Mouse (Mus musculus): ENCODE measurements at regions not wholly inside any gene's neighbourhood (a gene's known extent, or its start where the extent isn't known, plus 50 kb on each side); places are given as distances from the start of the nearest gene placed in this dataset.

DNA sequence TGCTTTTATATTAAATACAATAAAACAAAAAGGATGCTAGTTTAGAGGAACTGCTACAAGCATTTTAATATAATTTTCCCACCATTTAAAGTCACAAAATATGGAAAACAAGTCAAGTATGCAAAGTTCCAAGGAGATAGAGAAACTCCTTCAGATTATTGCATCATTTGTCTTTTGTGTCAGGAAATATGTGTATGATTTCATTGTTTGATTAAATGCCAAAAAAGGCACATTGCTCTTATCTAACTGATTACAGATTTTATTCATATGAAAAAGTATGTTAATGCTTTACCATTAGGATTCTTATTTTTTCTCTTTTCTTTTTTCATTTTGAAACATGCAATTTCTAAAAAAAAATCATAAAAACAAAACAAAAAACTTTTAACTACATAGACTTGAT is 342.2 kb upstream of the Zeb2 start:
- no peak for ATAC-seq

DNA sequence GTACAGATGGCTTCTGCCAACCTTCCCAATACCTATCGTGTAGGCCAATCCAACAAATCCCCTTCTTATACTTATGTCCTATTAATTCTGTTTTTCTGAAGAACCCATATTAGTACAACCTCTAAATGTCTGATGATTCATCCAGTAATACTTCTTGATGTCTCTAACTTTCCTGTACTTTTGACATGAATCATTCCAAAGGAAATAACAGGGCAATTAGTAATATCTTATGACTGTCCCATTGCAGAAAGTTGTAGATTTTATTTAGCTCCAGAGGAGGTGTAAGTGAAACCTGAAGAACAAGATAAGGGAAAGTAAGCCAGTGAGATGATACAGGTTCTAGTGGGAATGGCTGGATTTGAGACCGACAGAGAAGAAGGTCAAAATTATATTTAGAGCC is 337.6 kb upstream of the Zeb2 start:
- ATAC-seq: no peak

DNA sequence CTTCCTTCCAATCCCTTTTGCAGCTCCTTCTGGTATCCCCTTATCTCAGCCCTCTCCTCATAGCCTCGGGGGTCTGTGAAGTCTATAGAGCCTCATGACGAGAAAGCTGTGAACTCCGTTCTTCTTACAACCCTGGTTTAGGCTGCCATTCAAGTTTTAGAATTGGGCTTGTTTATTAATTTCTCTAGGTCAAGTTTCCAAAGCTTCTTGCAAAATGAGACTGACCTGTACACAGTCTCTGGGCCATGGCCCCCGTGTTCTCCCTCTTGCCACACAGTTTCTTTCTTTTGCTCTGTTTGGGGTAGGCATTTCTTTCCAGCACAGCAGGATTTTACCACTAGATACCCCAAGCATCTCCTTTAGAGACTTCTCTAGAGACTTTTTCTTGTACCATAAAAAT is 322.0 kb upstream of the Zeb2 start:
- no peak for ATAC-seq

DNA sequence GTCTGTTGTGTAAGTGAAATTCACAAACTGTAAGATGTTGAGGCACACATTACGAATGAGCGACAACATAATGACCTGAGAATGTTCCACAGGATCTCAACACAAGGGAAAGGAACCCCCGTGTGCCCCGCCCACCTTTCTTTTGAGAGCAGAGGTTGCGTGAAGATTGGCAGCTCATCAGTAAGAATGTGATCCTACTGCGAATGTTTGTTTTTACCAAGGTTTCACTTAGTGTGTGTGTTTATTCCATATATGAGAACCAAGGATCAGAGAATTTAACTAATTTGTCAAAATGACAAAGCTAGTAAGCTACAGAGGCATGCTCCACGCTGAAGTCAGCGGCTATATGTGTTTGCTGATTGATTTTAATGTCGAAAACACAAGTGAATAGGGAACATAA is 321.5 kb upstream of the Zeb2 start:
- ATAC-seq: no peak

DNA sequence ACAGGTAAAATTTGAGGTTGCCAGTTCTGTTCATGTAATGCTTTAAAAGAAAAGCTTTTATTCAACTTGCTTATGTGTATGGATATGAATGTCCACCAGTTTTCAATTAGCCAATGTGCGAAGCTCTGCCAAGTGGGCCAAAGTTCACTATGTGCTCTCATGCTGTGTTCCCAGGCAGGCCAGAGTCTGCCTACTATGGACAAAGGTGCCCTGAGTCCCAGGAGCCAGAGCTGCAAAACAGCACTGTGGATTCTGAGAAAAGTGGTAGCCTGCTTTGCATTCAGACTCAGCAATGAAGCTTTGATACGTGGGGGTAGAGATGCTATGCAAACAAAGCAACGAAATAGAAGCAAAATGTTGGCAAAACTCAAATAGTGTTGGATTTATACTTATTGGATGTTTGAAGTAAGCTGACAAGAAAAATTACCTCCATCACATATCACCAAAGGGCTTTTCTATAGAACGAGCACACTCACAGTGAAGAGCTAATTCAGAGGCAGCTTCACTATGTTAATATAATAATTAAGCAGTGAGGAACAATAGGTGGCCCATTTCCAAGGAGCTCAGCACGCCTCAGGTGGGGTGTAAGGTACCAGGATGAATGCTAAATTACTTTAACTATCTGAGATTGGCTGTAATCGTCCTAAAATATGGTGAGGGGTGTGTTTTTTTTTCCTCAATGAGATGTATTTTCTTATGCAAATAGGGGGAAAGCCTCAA is 318.2 kb upstream of the Zeb2 start:
- no peak for ATAC-seq

DNA sequence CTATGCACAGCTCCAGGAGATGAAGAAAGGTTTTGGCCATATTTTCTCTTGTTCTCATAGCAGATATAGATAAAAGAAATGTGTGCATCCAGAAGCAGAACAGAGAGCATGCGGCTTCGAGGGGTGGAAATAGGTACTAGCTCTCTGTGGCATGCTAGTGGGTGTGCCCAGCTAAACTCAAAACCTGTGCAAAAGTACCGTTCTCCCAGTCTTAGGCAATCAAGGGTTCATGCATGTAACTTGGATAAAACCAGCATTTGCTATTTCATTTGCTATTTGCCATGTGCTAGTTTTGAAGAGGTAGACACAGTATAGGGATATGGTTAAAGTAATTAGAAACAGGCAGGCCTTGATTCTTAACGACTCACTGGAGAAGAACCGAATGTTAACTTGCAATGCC is 317.6 kb upstream of the Zeb2 start:
- ATAC-seq: no peak

DNA sequence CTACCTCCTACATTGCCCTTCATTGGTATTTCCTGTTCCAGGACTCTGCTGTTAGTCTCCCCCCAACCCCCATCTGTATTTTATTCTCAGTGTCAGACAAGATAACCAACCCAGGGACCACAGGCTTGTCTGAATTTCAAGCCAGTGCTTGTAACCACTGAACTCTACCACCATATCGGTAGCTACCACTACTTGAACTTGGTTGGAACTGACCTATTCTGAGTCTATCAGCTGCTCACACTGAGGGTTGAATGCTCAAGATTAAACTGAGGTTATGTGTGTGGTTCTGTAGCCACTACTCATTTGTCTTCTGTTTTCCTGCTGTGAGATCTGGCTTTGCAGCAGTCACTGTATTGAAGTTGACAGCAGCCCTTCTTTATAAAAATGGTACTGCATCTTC is 317.0 kb upstream of the Zeb2 start:
- ATAC-seq: no peak

DNA sequence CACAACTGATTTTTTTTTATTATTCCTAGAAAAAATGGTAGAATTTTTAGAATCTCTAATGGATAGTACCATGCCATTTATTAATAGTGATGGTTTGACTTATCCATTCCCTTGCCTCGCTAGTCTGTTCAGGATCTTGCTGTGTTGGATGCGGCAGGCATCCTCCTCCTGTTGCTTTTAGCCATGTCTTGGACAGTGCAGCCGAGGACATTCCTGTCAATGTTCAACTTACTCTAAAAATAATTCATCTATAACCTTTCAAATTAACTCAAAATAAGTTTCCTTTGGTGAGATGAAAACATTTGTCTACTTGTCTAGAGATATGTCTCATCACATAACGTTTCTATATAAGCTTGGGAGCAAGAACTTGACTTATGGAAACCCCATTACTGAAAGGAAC is 314.2 kb upstream of the Zeb2 start:
- no peak for ATAC-seq

DNA sequence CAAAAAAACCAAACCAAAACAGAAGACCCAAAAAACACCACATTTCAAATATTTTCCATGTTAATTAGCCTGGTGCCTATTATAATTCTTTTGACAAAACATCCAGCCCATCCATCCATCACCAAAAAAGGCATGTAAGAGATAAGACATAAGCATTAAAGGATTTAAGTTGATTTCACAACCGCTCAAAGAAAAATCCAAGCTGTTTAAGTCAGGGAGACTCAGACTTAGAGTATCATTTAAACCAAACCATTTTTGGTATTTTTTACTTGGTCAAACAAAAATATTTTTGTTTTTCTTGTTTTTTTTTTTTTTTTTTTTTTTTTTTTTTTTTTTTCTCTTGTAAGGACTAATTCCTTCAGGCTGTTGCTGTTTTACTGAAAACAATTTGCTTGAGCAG is 304.6 kb upstream of the Zeb2 start:
- ATAC-seq: no peak

DNA sequence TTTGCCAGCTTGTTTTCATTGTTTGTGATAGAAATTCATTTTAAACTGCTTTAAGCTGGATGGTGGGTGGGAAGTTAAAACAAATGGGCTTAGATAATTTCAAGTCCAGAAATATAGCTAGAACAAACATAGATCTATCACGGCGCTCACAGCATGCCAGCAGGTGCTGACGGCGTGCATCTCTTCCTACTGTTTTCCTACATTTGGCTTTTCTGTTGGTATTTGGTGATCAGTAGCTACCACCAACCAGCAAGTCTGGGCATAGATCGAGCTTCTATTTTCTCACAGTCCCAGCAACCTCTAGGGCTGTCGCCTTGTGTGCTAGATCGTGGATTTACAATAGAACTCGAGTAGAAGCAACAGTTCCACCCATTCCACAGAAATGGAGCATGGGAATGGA is 290.9 kb upstream of the Zeb2 start:
- ATAC-seq: no peak

DNA sequence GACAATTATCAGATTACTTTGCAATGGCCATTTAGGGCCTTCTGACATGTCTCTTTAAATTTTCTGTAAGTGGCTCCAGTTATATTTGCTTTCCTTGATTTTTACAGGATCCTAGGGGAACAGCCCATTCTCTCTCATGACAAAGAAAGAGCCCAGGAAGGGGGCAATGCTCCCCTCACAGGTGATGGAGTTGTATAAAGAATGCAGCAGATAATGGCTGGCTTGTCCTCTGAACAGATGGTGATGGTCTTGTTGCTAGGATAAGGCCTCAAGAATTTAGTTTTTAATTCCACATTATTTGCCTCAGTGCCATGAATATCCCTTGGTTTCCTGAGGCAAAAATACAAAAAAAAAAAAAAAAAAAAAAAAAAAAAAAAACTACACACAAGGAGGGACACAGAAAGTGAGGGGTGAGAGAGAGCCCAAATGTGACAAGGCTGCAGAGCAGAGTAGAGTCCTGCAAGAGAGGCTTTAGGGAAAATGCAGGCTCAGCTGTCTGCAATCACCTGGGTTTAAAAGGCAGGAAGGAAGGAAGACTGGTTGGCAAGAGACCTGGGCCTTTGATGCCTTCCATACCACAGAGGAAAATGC is 272.8 kb upstream of the Zeb2 start:
- no peak for ATAC-seq

DNA sequence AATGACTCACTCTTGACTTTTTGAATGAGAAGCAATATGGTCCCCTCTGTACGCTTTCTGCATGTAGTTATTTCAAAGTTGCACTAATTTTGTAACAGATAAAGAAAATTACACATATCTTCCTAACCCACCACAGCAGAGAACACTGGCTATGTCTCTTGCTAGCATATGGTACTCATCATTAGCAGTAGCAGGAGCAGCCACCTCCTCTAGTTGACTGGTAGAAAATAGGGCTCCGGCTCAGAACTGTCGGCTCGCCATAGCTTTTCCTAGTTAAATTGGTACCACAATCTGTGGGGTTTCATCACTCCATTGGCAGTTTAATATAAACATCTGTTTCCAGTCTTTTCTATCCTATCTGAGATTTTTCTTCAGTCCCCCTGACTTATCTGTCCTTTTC is 254.1 kb upstream of the Zeb2 start:
- ATAC-seq: no peak

DNA sequence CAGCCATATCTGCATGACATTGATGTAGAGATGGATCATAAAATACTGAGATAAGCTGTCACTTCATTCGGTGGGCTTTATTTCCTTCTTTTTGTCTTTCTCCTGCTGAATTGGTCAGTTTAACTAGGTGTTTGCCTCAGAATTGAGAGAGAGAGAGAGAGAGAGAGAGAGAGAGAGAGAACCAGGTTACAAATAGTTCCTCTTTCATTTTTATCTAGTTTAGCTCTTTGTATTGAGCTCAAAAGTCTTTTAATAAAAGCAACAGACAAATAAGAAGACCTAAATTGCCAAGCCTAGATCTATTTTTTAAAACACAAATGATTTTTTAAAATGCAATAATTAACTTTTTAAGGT is 253.4 kb upstream of the Zeb2 start:
- ATAC-seq: no peak

DNA sequence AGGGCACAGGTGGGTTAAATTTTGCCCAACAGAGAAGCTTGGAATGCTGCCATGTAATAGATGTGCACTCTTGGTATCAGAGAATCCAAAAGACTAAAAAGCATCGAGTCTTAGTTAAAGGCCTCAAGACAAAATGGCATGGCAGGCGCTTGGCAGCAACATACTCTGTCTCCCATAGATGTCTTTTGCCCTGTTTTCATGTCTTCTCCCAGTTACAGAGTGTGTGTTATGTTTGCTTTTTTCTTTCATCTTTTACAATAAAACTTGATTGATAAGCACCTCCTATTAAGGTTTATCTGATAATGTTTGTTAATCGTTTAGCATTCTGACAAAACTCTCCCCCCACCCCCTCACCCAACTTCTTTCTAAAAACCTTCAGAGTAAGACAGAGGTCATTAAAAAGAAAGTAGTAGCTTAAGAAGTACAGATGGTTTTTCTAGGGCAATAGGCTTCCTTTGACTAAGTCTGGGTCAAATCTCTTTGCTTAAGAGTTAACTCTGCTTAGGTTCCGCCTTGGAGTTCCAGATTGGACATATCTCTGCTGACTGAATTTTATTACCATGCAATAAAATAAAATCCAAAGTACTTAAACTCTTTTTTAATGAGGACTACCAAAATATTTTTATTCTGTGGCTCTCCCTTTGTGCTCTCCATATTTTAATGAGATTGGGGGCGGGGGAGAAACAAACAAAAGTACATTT is 252.9 kb upstream of the Zeb2 start:
- ATAC-seq: no peak

DNA sequence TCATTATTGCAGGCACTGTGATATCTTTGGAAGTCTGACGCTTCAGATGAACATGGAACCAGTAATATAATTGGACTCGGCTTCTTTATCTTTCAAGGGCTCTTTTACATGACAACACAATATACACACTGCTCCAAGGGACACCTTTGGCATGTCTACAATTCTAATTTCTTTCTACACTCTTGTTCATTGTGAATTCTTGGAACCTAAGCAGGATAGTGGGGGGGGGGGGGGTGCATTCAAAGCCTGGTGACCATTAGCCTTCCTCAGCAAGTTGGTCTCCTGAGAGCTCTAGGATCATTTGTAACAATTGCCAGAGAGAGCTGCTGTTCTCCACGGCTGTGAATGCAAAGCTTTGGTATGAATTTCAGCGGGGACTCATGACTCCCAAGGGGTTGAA is 252.2 kb upstream of the Zeb2 start:
- no peak for ATAC-seq

DNA sequence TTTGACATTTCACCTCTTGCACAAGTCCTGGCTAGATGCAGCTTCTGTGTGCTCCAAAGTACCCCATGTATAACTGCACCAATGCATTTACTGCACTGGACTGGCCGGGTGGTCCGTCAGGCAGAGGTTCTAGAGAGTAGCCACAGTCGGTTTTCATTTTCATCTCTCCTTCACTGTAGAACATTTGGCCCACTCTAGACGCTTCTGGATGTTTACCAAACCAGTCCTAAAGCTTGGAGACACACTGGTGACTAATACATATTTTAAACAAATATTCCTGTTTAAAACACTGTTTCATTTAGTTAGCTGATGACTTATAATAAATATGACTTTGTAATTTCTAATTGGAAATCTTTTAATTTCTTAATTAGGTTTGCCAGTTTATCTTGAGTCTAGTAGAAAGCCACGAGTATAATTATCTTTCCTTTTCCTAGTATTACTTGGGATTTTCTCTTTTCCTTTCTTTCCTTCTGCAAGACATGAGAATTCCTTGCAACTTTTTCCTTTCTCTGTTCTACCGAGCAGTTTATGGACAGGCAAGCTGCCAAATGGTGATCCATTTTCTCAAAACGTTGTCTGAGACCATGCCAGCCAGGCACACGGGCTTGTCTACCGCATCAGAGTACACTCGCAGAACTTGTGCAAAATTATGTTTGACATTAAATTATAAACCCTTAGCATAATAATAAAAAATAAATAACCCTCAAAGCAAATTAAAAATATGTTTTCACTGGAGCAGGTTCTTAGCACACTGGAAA is 250.4 kb upstream of the Zeb2 start:
- no peak for ATAC-seq

DNA sequence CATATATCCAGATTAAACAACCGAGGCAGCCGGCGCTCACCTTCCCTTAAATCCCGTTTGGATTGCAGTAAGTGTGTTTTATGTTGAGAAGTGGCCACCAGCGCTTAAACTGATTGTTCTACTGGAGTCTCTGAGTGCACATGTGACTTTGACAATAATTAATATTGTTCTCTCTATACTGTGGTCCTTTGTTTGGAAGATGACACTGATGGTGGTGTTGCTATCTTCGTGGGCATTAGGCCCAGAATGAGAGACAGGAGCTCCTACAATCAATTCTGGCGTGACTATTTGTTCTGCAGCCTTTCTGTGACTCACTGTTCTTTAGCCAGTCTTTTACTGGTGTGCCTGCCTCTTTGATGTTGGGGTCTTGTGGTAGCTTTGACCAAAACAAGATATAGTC is 240.1 kb upstream of the Zeb2 start:
- ATAC-seq: no peak

DNA sequence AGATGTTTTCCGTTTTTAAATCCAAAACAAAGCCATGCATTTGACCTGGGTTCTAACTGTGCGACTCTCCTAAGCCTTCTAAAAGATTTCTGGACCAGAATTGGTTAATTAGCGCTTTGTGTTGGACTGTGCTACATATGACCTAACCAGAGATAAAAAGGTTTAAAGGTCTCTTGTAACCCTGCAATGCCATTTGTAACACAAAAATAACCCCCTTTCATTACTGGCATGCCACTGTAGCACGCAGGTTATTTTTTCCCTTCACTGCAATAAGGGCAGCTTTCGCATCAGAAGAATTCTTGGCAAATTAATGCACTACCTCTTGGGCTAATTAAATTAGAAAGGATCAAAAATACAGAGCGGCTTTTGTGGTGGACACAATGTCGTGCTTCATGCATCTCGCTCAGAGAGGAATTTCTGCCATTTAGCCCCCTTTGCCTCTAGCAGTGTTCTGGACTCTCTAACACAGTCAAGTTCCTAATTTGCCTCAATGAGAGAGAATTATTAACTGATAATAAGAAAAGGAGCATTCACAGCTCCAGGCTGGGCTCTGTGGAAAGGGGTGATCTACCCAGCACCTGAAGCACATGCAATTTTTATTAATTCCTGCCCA is 239.5 kb upstream of the Zeb2 start:
- ATAC-seq: no peak

DNA sequence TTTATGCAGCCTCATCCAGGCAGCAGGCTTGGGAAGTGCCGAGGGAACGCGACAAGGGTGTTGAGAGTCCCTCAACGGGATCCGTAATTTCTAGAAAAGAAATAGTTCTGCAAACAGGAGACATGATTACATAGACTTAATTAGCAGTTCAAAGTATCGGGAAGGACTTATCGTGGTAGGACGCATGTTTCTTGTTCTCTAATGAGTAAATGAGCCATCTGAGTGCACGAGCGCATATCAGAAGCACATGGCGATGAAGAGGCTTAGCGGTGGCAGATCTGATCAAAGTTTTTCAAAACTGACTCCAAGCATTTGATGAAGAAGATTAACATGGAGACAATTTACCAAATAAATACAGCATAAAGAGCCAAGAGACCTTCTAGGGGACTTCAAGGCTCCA is 238.8 kb upstream of the Zeb2 start:
- no peak for ATAC-seq

DNA sequence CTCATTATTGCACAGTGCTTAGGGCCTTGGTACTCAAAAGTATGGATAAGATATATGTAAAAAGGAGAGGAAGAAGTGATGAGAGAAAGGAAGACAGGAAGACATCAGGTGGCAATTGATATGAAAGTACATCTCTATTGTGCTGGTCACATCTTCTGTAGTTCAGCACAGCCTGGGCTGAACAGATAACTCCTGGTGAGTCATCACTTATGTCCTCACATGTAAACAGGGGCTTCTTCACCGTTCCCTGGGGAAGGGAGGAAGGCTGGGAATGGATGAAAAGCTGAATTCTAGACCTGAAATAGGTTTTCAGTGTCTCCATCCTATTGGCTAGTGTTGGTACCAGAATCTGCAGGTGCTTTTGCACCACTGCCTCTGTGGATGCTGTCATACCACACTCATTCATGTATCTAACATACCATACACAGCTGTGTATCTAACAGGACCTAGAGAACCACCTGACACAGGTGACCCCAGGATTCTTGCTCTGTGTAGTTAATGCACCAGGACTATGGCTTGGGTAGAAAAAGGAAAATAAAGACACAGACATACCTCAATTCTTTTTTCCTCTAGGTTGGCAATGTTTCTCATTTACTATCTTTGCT is 234.4 kb upstream of the Zeb2 start:
- no peak for ATAC-seq

DNA sequence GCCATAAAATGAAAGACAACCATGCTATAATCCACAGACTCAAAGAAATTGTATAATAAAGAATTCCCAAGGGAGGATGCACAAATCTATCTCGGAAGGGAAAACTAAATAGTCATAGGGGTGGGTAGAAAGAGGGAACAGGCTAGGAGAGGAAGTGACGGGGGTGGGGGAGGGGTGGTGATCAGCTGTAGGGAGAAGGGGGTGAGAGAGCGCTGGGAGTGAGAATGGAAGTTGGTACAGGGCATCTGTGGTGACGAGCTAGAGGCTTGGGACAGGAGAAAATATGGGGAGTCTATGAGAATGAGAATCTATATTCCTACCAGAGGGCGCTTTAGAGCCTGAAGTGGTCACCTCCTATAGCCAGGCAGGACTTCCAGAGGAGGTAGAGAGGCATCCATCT is 229.2 kb upstream of the Zeb2 start:
- ATAC-seq: no peak

DNA sequence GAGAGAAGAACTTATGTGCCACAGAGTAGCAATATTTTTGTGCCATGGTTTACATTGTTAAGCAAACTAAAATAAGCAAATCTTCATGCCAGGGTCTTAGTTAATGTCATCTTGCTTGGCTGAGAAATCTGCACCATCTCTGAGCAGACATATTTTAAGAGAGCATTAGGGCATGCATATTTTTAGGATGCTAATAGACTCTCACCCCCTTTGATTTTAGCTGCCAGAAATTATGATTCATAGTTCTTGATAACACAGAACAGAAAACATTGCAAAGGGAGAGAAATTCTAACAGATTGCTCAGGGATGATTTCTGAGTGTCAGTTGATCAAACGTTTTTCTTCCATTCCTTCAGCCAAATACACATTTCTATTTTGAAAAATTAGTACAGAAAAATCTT is 222.7 kb upstream of the Zeb2 start:
- ATAC-seq: no peak

DNA sequence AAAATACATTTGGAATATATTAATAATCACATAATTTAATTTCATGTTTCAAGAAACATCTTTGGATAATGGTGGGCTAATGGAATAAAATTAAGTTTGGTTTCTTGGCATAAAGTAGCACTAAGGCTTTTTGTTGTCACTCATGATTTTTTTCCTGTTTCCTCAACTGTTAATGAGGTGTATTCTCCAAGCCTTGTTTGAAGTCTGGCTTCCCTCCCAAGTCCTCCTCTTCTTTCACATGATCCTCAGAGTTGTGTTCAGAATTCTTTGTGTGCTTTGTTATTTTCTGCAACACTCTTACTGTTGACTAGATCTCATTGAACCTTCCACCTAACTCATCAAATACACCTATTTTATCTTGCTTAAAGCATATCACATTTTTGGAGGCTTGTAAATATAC is 221.6 kb upstream of the Zeb2 start:
- no peak for ATAC-seq

All from CD4-positive, CD25-positive, alpha-beta regulatory T cell, adult 4 months (primary cell).